Mouse (Mus musculus): ENCODE measurements around the gene Ripor2.
A peak's percentile ranks its signal among the peaks of the same experiment; 100 is the strongest.

DNA sequence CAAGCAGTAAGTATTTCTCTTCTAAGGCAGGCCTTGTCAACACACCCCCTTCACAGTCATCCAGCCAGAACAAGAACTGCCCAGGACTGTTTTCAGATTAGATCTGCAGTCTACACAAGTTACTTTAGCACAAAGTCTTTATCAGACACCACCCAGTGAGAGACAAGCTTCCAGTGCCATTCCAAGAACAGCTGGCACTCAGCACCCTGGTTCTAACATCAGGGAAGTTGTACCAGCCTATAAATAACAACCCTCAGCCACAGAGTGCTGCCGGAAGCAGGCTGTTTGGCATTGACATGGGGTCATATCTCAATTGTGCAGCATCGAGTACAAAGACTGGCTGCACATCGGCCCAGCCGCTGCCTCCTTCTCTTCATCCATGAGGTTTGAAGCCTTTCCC is 21.0 kb downstream of the Ripor2 start:
- no peak for TF ChIP-seq CTCF (IDR thresholded peaks at IDR 0.05)
- TF ChIP-seq POLR2A (IDR thresholded peaks at IDR 0.05; ENCODE audit: insufficient read depth, low read depth, low read length) = no peak
- peak; percentile 87 for TF ChIP-seq EP300 (IDR thresholded peaks at IDR 0.05; ENCODE audit: insufficient read depth, low read depth, low read length)

All from heart, adult 2 months (tissue).